Mouse (Mus musculus): ENCODE measurements around the gene Smad5. TPM values are rescaled to one million over a fixed set of nuclear protein-coding genes. Genes with fewer than 3 reads are reported as not detected.

Smad5 gene
- polyA plus RNA-seq, 1 experiment from 2014 or later: 16.3 TPM

GRCm38 (mm10) chr13:56740496-56740895 lies 37.7 kb downstream of the Smad5 start:
- Histone ChIP-seq H3K27ac (replicated peaks) (no peak overlapping the region), H3K36me3 (peaks cover 38% of the 10 kb centered on the region)
- WGBS: 93% methylated on average over 6 of the region's 6 CpGs

GRCm38 (mm10) chr13:56741691-56742090 lies 38.9 kb downstream of the Smad5 start:
- 92% methylated on average over 7 of the region's 7 CpGs for WGBS
- Histone ChIP-seq H3K27me3 (replicated peaks) (no peaks in the 10 kb centered on the region), H3K4me2 (no peak overlapping the region), H3K36me3 (peaks cover 29% of the 10 kb centered on the region), H3K4me3 (replicated peaks) (no peak overlapping the region), H3K9ac (replicated peaks) (no peak overlapping the region), H3K9me3 (replicated peaks) (no peaks in the 10 kb centered on the region), H3K4me1 (no peaks in the 10 kb centered on the region), H3K27ac (replicated peaks) (no peak overlapping the region)
- ATAC-seq (ENCODE audit: low FRiP score): no peak

More at GRCm38 (mm10) chr13:56740496-56740895, 37.7 kb downstream of the Smad5 start:
- no peaks in the 10 kb centered on the region for H3K9me3 ChIP-seq (replicated peaks)
- no peaks in the 10 kb centered on the region for H3K27me3 ChIP-seq (replicated peaks)
- no peak overlapping the region for H3K4me3 ChIP-seq (replicated peaks)
- H3K4me1 ChIP-seq: no peaks in the 10 kb centered on the region
- ATAC-seq (ENCODE audit: low FRiP score): no peak
- H3K9ac ChIP-seq (replicated peaks): no peak overlapping the region
- no peak overlapping the region for H3K4me2 ChIP-seq

GRCm38 (mm10) chr13:56742325-56742901 lies 39.6 kb downstream of the Smad5 start:
- Histone ChIP-seq H3K4me1 (no peaks in the 10 kb centered on the region), H3K9me3 (replicated peaks) (no peaks in the 10 kb centered on the region), H3K4me3 (replicated peaks) (no peak overlapping the region), H3K27me3 (replicated peaks) (no peaks in the 10 kb centered on the region), H3K27ac (replicated peaks) (no peak overlapping the region), H3K36me3 (peaks cover 24% of the 10 kb centered on the region), H3K4me2 (no peak overlapping the region), H3K9ac (replicated peaks) (no peak overlapping the region)
- 69% methylated on average over 6 of the region's 6 CpGs for WGBS
- ATAC-seq (ENCODE audit: low FRiP score): no peak

- no peak for ATAC-seq (ENCODE audit: low FRiP score)
- peaks cover 14% of the 10 kb centered on the region for H3K27me3 ChIP-seq (replicated peaks)
- H3K4me3 ChIP-seq (replicated peaks): no peak overlapping the region
- no peak overlapping the region for H3K27ac ChIP-seq (replicated peaks)
- no peaks in the 10 kb centered on the region for H3K36me3 ChIP-seq
- no peaks in the 10 kb centered on the region for H3K9me3 ChIP-seq (replicated peaks)
- H3K4me2 ChIP-seq: no peak overlapping the region
- H3K9ac ChIP-seq (replicated peaks): no peak overlapping the region
- H3K4me1 ChIP-seq: peaks cover 4% of the 10 kb centered on the region; the same call in 1 of the 2 replicates
- WGBS: 83% methylated on average over 10 of the region's 10 CpGs
Observed at GRCm38 (mm10) chr13:56746739-56747532, 44.1 kb downstream of the Smad5 start.

GRCm38 (mm10) chr13:56747554-56747953 lies 44.7 kb downstream of the Smad5 start:
- 76% methylated on average over 8 of the region's 8 CpGs for WGBS
- no peak overlapping the region for H3K27ac ChIP-seq (replicated peaks)
- H3K9me3 ChIP-seq (replicated peaks): no peaks in the 10 kb centered on the region
- no peaks in the 10 kb centered on the region for H3K36me3 ChIP-seq
- peaks cover 20% of the 10 kb centered on the region for H3K27me3 ChIP-seq (replicated peaks)
- H3K4me1 ChIP-seq: peaks cover 10% of the 10 kb centered on the region
- H3K4me3 ChIP-seq (replicated peaks): no peak overlapping the region
- no peak overlapping the region for H3K4me2 ChIP-seq
- no peak for ATAC-seq (ENCODE audit: low FRiP score)
- H3K9ac ChIP-seq (replicated peaks): no peak overlapping the region

GRCm38 (mm10) chr13:56749377-56749776 lies 46.6 kb downstream of the Smad5 start:
- H3K9ac ChIP-seq (replicated peaks): no peak overlapping the region
- H3K4me2 ChIP-seq: no peak overlapping the region
- H3K9me3 ChIP-seq (replicated peaks): no peaks in the 10 kb centered on the region
- 89% methylated on average over 7 of the region's 7 CpGs for WGBS
- no peak for ATAC-seq (ENCODE audit: low FRiP score)
- no peak overlapping the region for H3K27ac ChIP-seq (replicated peaks)
- peaks cover 39% of the 10 kb centered on the region for H3K27me3 ChIP-seq (replicated peaks)
- H3K4me3 ChIP-seq (replicated peaks): no peak overlapping the region
- H3K36me3 ChIP-seq: no peaks in the 10 kb centered on the region
- H3K4me1 ChIP-seq: peaks cover 25% of the 10 kb centered on the region

- no peaks in the 10 kb centered on the region for H3K36me3 ChIP-seq
- no peak overlapping the region for H3K9ac ChIP-seq (replicated peaks)
- 20% methylated on average over 5 of the region's 5 CpGs for WGBS
- peak overlapping the region; percentile 49 for H3K4me3 ChIP-seq (replicated peaks)
- peaks cover 55% of the 10 kb centered on the region for H3K27me3 ChIP-seq (replicated peaks)
- no peak for ATAC-seq (ENCODE audit: low FRiP score)
- H3K4me2 ChIP-seq: peak overlapping the region; percentile 83
- H3K4me1 ChIP-seq: peaks cover 25% of the 10 kb centered on the region
- no peak overlapping the region for H3K27ac ChIP-seq (replicated peaks)
- H3K9me3 ChIP-seq (replicated peaks): no peaks in the 10 kb centered on the region
Observed at GRCm38 (mm10) chr13:56751774-56752173, 49.0 kb downstream of the Smad5 start.

- Histone ChIP-seq H3K4me1 (peaks cover 25% of the 10 kb centered on the region), H3K4me3 (replicated peaks) (peak overlapping the region; percentile 49), H3K9me3 (replicated peaks) (no peaks in the 10 kb centered on the region), H3K4me2 (peak overlapping the region; percentile 83), H3K9ac (replicated peaks) (peak overlapping the region; percentile 48), H3K27ac (replicated peaks) (no peak overlapping the region), H3K27me3 (replicated peaks) (peaks cover 59% of the 10 kb centered on the region), H3K36me3 (no peaks in the 10 kb centered on the region)
- peak; percentile 47; the same call in 1 of the 2 replicates for ATAC-seq (ENCODE audit: low FRiP score)
- 1% methylated on average over 41 of the region's 41 CpGs for WGBS
Observed at GRCm38 (mm10) chr13:56752474-56753191, 49.8 kb downstream of the Smad5 start.

GRCm38 (mm10) chr13:56753192-56753951 lies 50.6 kb downstream of the Smad5 start, which contains the start of gene Gm45623:
Gene Gm45623, minus strand, starts transcription at chr13:56753827.
- Histone ChIP-seq H3K36me3 (no peaks in the 10 kb centered on the region), H3K4me3 (replicated peaks) (peak within 1 kb of the TSS; percentile 49), H3K4me2 (peak within 1 kb of the TSS; percentile 83), H3K27ac (replicated peaks) (no peak within 1 kb of the TSS), H3K27me3 (replicated peaks) (peaks cover 59% of the 10 kb centered on the region), H3K9me3 (replicated peaks) (no peaks in the 10 kb centered on the region), H3K4me1 (peaks cover 25% of the 10 kb centered on the region), H3K9ac (replicated peaks) (peak within 1 kb of the TSS; percentile 48)
- under 1% methylated on average over 66 of the region's 71 CpGs for WGBS
- peak; percentile 45; the same call in 1 of the 2 replicates for ATAC-seq (ENCODE audit: low FRiP score)

GRCm38 (mm10) chr13:56755871-56756270 lies 53.1 kb downstream of the Smad5 start:
- no peak overlapping the region for H3K9ac ChIP-seq (replicated peaks)
- H3K27me3 ChIP-seq (replicated peaks): peaks cover 56% of the 10 kb centered on the region
- no peak overlapping the region for H3K4me3 ChIP-seq (replicated peaks)
- no peak overlapping the region for H3K27ac ChIP-seq (replicated peaks)
- no peak for ATAC-seq (ENCODE audit: low FRiP score)
- peaks cover 25% of the 10 kb centered on the region for H3K4me1 ChIP-seq
- no peaks in the 10 kb centered on the region for H3K36me3 ChIP-seq
- H3K9me3 ChIP-seq (replicated peaks): no peaks in the 10 kb centered on the region
- H3K4me2 ChIP-seq: no peak overlapping the region
- WGBS: 71% methylated on average over 6 of the region's 6 CpGs

GRCm38 (mm10) chr13:56757201-56757600 lies 54.4 kb downstream of the Smad5 start:
- no peak overlapping the region for H3K4me3 ChIP-seq (replicated peaks)
- ATAC-seq (ENCODE audit: low FRiP score): no peak

More at GRCm38 (mm10) chr13:56757201-56757600, 54.4 kb downstream of the Smad5 start:
- Histone ChIP-seq H3K36me3 (no peaks in the 10 kb centered on the region), H3K4me2 (no peak overlapping the region), H3K4me1 (peaks cover 20% of the 10 kb centered on the region), H3K9me3 (replicated peaks) (no peaks in the 10 kb centered on the region), H3K27ac (replicated peaks) (no peak overlapping the region), H3K9ac (replicated peaks) (no peak overlapping the region), H3K27me3 (replicated peaks) (peaks cover 42% of the 10 kb centered on the region)
- WGBS: 48% methylated on average over 12 of the region's 12 CpGs

All from neural tube, embryonic 15.5 days (tissue).